Mouse (Mus musculus): ENCODE measurements at regions not wholly inside any gene's neighbourhood (a gene's known extent, or its start where the extent isn't known, plus 50 kb on each side); places are given as distances from the start of the nearest gene placed in this dataset.

DNA sequence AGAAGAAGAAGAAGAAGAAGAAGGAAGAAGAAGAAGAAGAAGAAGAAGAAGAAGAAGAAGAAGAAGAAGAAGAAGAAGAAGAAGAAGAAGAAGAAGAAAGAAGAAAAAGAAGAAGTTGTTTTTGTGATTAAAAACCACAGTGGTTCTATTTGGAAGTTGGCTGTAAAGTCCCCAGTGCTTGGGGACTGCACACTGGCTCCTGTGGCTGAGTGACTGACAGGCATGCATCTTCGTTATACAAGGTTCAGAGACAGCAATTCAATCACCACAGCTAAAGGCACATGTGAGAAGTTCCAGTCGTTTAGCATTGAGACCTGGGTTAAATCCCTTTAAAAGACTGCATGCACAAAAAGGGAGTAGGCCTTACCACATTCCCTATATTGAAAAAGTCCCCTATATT, 93.1 kb upstream of the Arhgap28 start:
- TF ChIP-seq CTCF (IDR thresholded peaks at IDR 0.05; ENCODE audit: borderline replicate concordance, insufficient read depth, low read length) (no peak), POLR2A (IDR thresholded peaks at IDR 0.05; ENCODE audit: low read depth, low read length) (no peak)
